Comparison of ENCODE assay signal across 20 mouse cellular contexts in genomic region chr1:38557615-38558014, GRCm38 (mm10).
A peak's percentile ranks its signal among the peaks of the same experiment; 100 is the strongest.
DNase-seq lines count a peak whose midpoint lies in the region; ATAC-seq lines count a peak whose summit lies in the region.
"Had no signal": no experiment of that assay in that cellular context is flagged by ENCODE, and none has a peak within 500 bp of the region (broad histone marks: within the 10 kb centered on the region; RNA-seq: fewer than 3 reads in every experiment).

No protein-coding gene starts in this region.

- H3K36me3 ChIP-seq in heart, embryonic 16.5 days (ENCODE audit: control insufficient read depth, insufficient read depth) = no peaks in the 10 kb centered on the region
- H3K36me3 ChIP-seq: forebrain, embryonic 15.5 days; hindbrain, embryonic 12.5 days; liver, embryonic 12.5 days; lung, embryonic 15.5 days; neural tube, embryonic 13.5 days; stomach, embryonic 15.5 days had no signal

- no peaks in the 10 kb centered on the region for H3K27me3 ChIP-seq in heart, embryonic 16.5 days (ENCODE audit: control insufficient read depth, insufficient read depth, low read length)
- H3K27me3 ChIP-seq: forebrain, embryonic 15.5 days; hindbrain, embryonic 12.5 days; liver, embryonic 12.5 days; lung, embryonic 15.5 days; neural tube, embryonic 13.5 days; stomach, embryonic 15.5 days had no signal

- no peak overlapping the region for H3K9ac ChIP-seq in heart, embryonic 16.5 days (ENCODE audit: low read length)
- H3K9ac ChIP-seq: forebrain, embryonic 15.5 days; hindbrain, embryonic 12.5 days; liver, embryonic 12.5 days; lung, embryonic 15.5 days; neural tube, embryonic 13.5 days; stomach, embryonic 15.5 days had no signal

- no peaks in the 10 kb centered on the region for H3K9me3 ChIP-seq in heart, embryonic 16.5 days (replicated peaks; ENCODE audit: control insufficient read depth, low read length)
- H3K9me3 ChIP-seq: forebrain, embryonic 15.5 days; hindbrain, embryonic 12.5 days; liver, embryonic 12.5 days; lung, embryonic 15.5 days; neural tube, embryonic 13.5 days; stomach, embryonic 15.5 days had no signal

- 0 out of 2 replicates have a peak overlapping the region, but pooled peaks have one; percentile 1 for H3K4me3 ChIP-seq in heart, embryonic 16.5 days (ENCODE audit: low read length)
- H3K4me3 ChIP-seq: erythroblast, embryonic 14.5 days; forebrain, embryonic 15.5 days; hindbrain, embryonic 12.5 days; liver, embryonic 12.5 days; lung, embryonic 15.5 days; neural tube, embryonic 13.5 days; stomach, embryonic 15.5 days had no signal

- peak overlapping the region; percentile 52 for H3K4me2 ChIP-seq in heart, embryonic 16.5 days (ENCODE audit: low read depth, low read length)
- H3K4me2 ChIP-seq: forebrain, embryonic 15.5 days; hindbrain, embryonic 12.5 days; liver, embryonic 12.5 days; lung, embryonic 15.5 days; neural tube, embryonic 13.5 days; stomach, embryonic 15.5 days had no signal

- WGBS in heart, embryonic 16.5 days = 42% methylated on average over 8 of the region's 8 CpGs

- H3K4me1 ChIP-seq in heart, embryonic 16.5 days (ENCODE audit: control insufficient read depth, insufficient read depth, low read length) = peaks cover 10% of the 10 kb centered on the region
- H3K4me1 ChIP-seq: stomach, embryonic 15.5 days had no signal

- no peak for ATAC-seq in heart, embryonic 16.5 days (replicated peaks; ENCODE audit: extremely low read depth, insufficient read depth, low FRiP score)
- peak; percentile 88 for ATAC-seq in granulocyte monocyte progenitor cell, adult 5-6 weeks (replicated peaks; ENCODE audit: poor library complexity, severe bottlenecking)
- peak; percentile 77 for ATAC-seq in neutrophil, adult 5-6 weeks (ENCODE audit: extremely low read depth, insufficient number of reproducible peaks, low FRiP score, poor library complexity, severe bottlenecking)
- ATAC-seq: forebrain, embryonic 15.5 days; liver, embryonic 12.5 days; midbrain, embryonic 16.5 days had no signal

- no peak for DNase-seq in heart, adult 18-20 months
- peak; percentile 17 to 39 for DNase-seq in CD8-positive naive resting alpha-beta T cell, adult 2 months (ENCODE audit: low read depth in 2 of 2, low spot score in 2 of 2)
- DNase-seq in gastrocnemius, postnatal 4 days (ENCODE audit: low spot score in 2 of 2) = no peak
- DNase-seq in MN1 (ENCODE audit: low spot score) = no peak
- DNase-seq: adrenal gland, postnatal 10 days; cerebellum, postnatal 10 days; kidney, adult 11 months; kidney, postnatal 36 days; thymus, postnatal 14 days had no signal

- H3K27ac ChIP-seq in heart, embryonic 16.5 days (ENCODE audit: low read length) = no peak overlapping the region
- H3K27ac ChIP-seq: forebrain, embryonic 15.5 days; hindbrain, embryonic 12.5 days; liver, embryonic 12.5 days; lung, embryonic 15.5 days; neural tube, embryonic 13.5 days; stomach, embryonic 15.5 days had no signal

Comparison
In these comparisons a context has a peak if more than half of its experiments do, and no peak if none do; other contexts are left out.
1. DNase-seq: peak in CD8-positive naive resting alpha-beta T cell, adult 2 months (2 of 2); none in heart, adult 18-20 months (0 of 2), gastrocnemius, postnatal 4 days (0 of 2) and MN1 (single experiment).